8 mouse cellular contexts compared by ENCODE assay signal in genomic region chr3:58577067-58577503, GRCm38 (mm10). TPM values are rescaled to one million over a fixed set of nuclear protein-coding genes. Genes with fewer than 3 reads are reported as not detected.
DNase-seq lines count a peak whose midpoint lies in the region; ATAC-seq and TF ChIP-seq lines count a peak whose summit lies in the region.

No protein-coding gene starts in this region.

- TF ChIP-seq CTCF in bone marrow macrophage, adult 2 months (IDR thresholded peaks at IDR 0.05; ENCODE audit: low read depth, low read length) = no peak

- H3K4me1 ChIP-seq in bone marrow macrophage, adult 2 months (ENCODE audit: control insufficient read depth, insufficient read depth, low read length) = peaks cover 7% of the 10 kb centered on the region
- peaks cover 10% of the 10 kb centered on the region for H3K4me1 ChIP-seq in forebrain, embryonic 16.5 days (replicated peaks; ENCODE audit: control insufficient read depth, insufficient read depth, low read length)
- peaks cover 10% of the 10 kb centered on the region for H3K4me1 ChIP-seq in liver, embryonic 11.5 days (replicated peaks; ENCODE audit: control insufficient read depth, insufficient read depth, low read length)

- H3K36me3 ChIP-seq in forebrain, embryonic 16.5 days (ENCODE audit: control insufficient read depth, insufficient read depth) = no peaks in the 10 kb centered on the region
- H3K36me3 ChIP-seq in liver, embryonic 11.5 days (ENCODE audit: control insufficient read depth, insufficient read depth, low read length) = peaks cover 13% of the 10 kb centered on the region

- H3K9ac ChIP-seq in forebrain, embryonic 16.5 days (replicated peaks; ENCODE audit: low read depth, low read length) = peak overlapping the region; percentile 99
- peak overlapping the region; percentile 99 for H3K9ac ChIP-seq in liver, embryonic 11.5 days (ENCODE audit: low read depth, low read length)

- peak overlapping the region; percentile 63 for H3K4me2 ChIP-seq in forebrain, embryonic 16.5 days (ENCODE audit: low read length)
- peak overlapping the region; percentile 80 for H3K4me2 ChIP-seq in liver, embryonic 11.5 days

- no peak for TF ChIP-seq POLR2A in bone marrow macrophage, adult 2 months (IDR thresholded peaks at IDR 0.05; ENCODE audit: borderline replicate concordance, low read depth, low read length)

- peak; percentile 16 for DNase-seq in layer of hippocampus, adult 9-11 months
- DNase-seq in layer of hippocampus, postnatal 10 days (ENCODE audit: low spot score in 2 of 2) = no peak
- DNase-seq in kidney, adult 18-20 months = peak; percentile 70
- DNase-seq in liver, embryonic 11.5 days (ENCODE audit: low spot score) = peak; percentile 78
- peak; percentile 78 for DNase-seq in neural tube, embryonic 10.5 days (ENCODE audit: extremely low spot score, low spot score)
- DNase-seq in thymus, postnatal 4 days = no peak

- H3K27ac ChIP-seq in bone marrow macrophage, adult 2 months (ENCODE audit: insufficient read depth, low read depth, low read length) = peak overlapping the region; percentile 91
- H3K27ac ChIP-seq in forebrain, embryonic 16.5 days (ENCODE audit: low read length) = peak overlapping the region; percentile 100
- peak overlapping the region; percentile 99 for H3K27ac ChIP-seq in liver, embryonic 11.5 days (ENCODE audit: low read depth, low read length)

- no peaks in the 10 kb centered on the region for H3K27me3 ChIP-seq in forebrain, embryonic 16.5 days (replicated peaks; ENCODE audit: control insufficient read depth, insufficient read depth, low read length)
- no peaks in the 10 kb centered on the region for H3K27me3 ChIP-seq in liver, embryonic 11.5 days (replicated peaks; ENCODE audit: control insufficient read depth, insufficient read depth, low read length)

- H3K4me3 ChIP-seq in bone marrow macrophage, adult 2 months (ENCODE audit: insufficient read depth, low read length) = peak overlapping the region; percentile 92
- H3K4me3 ChIP-seq in forebrain, embryonic 16.5 days (replicated peaks; ENCODE audit: low read length) = peak overlapping the region; percentile 88
- peak overlapping the region; percentile 95 for H3K4me3 ChIP-seq in liver, embryonic 11.5 days (ENCODE audit: low read depth, low read length)

- peak; percentile 80 for ATAC-seq in forebrain, embryonic 16.5 days
- ATAC-seq in liver, embryonic 11.5 days (replicated peaks; ENCODE audit: low FRiP score) = peak; percentile 73

- H3K9me3 ChIP-seq in forebrain, embryonic 16.5 days (ENCODE audit: control insufficient read depth, low read length) = no peaks in the 10 kb centered on the region
- no peaks in the 10 kb centered on the region for H3K9me3 ChIP-seq in liver, embryonic 11.5 days (ENCODE audit: control insufficient read depth, low read length)

- under 1% methylated on average over 36 of the region's 36 CpGs for WGBS in forebrain, embryonic 16.5 days
- whole genome bisulfite sequencing in liver, embryonic 11.5 days = under 1% methylated on average over 36 of the region's 36 CpGs

RNA-seq across cellular contexts. Expression of gene Selenot, which starts 0.6 kb away (rescaled TPM):
- total RNA-seq in layer of hippocampus, postnatal 10 days (2021) = 100 to 1,000 TPM; 168 to 170 TPM
- 110 and 114 TPM in 2 replicates for polyA plus RNA-seq in bone marrow macrophage, adult 2 months (2012; ENCODE audit: insufficient read depth, insufficient read length, missing spikeins)
- 22.1 and 23.0 TPM in 2 replicates for polyA plus RNA-seq in forebrain, embryonic 16.5 days (2015; fragmentation: Nextera tagmentation; extraction: Ambion mirVana)
- polyA plus RNA-seq in liver, embryonic 11.5 days (2014; fragmentation: Nextera tagmentation; extraction: Ambion mirVana) = 23.2 and 25.0 TPM in 2 replicates

RNA-seq across cellular contexts. Expression of gene Serp1, which starts 51.4 kb away (rescaled TPM):
- 10 to 100 TPM; 31.4 to 33.0 TPM for total RNA-seq in layer of hippocampus, postnatal 10 days (2021)
- 306 and 329 TPM in 2 replicates for polyA plus RNA-seq in bone marrow macrophage, adult 2 months (2012; ENCODE audit: insufficient read depth, insufficient read length, missing spikeins)
- polyA plus RNA-seq in forebrain, embryonic 16.5 days (2015; fragmentation: Nextera tagmentation; extraction: Ambion mirVana) = 77.2 and 102 TPM in 2 replicates
- polyA plus RNA-seq in liver, embryonic 11.5 days (2014; fragmentation: Nextera tagmentation; extraction: Ambion mirVana) = 161 and 178 TPM in 2 replicates

RNA-seq across cellular contexts. Expression of gene Eif2a, which starts 51.5 kb away (rescaled TPM):
- total RNA-seq in layer of hippocampus, postnatal 10 days (2021) = 10 to 100 TPM; 40.1 to 43.9 TPM
- polyA plus RNA-seq in bone marrow macrophage, adult 2 months (2012; ENCODE audit: insufficient read depth, insufficient read length, missing spikeins) = 102 and 111 TPM in 2 replicates
- 44.6 and 50.4 TPM in 2 replicates for polyA plus RNA-seq in forebrain, embryonic 16.5 days (2015; fragmentation: Nextera tagmentation; extraction: Ambion mirVana)
- 66.1 and 71.3 TPM in 2 replicates for polyA plus RNA-seq in liver, embryonic 11.5 days (2014; fragmentation: Nextera tagmentation; extraction: Ambion mirVana)

RNA-seq across cellular contexts. Expression of gene Erich6, which starts 59.9 kb away (rescaled TPM):
- 1 to 10 TPM in 1 of 2 experiments, under 1 TPM in 1; 0.94 to 1.1 TPM for total RNA-seq in layer of hippocampus, postnatal 10 days (2021)
- polyA plus RNA-seq in bone marrow macrophage, adult 2 months (2012; ENCODE audit: insufficient read depth, insufficient read length, missing spikeins) = not detected in 2 replicates
- polyA plus RNA-seq in forebrain, embryonic 16.5 days (2015; fragmentation: Nextera tagmentation; extraction: Ambion mirVana) = 0.21 TPM in 1 of 2 replicates, not detected in the other
- not detected in 2 replicates for polyA plus RNA-seq in liver, embryonic 11.5 days (2014; fragmentation: Nextera tagmentation; extraction: Ambion mirVana)

Comparison
In these comparisons a context has a peak if more than half of its experiments do, and no peak if none do; other contexts are left out.
1. DNase-seq: peak in layer of hippocampus, adult 9-11 months (single experiment), kidney, adult 18-20 months (single experiment), liver, embryonic 11.5 days (single experiment) and neural tube, embryonic 10.5 days (single experiment); none in layer of hippocampus, postnatal 10 days (0 of 2) and thymus, postnatal 4 days (single experiment).
2. Peak in every context shown above with its lines, with median percentiles within 50 percentile points of each other: H3K27ac ChIP-seq and H3K4me3 ChIP-seq.